Comparison of ENCODE assay signal across 8 mouse cellular contexts in the genomic region with DNA sequence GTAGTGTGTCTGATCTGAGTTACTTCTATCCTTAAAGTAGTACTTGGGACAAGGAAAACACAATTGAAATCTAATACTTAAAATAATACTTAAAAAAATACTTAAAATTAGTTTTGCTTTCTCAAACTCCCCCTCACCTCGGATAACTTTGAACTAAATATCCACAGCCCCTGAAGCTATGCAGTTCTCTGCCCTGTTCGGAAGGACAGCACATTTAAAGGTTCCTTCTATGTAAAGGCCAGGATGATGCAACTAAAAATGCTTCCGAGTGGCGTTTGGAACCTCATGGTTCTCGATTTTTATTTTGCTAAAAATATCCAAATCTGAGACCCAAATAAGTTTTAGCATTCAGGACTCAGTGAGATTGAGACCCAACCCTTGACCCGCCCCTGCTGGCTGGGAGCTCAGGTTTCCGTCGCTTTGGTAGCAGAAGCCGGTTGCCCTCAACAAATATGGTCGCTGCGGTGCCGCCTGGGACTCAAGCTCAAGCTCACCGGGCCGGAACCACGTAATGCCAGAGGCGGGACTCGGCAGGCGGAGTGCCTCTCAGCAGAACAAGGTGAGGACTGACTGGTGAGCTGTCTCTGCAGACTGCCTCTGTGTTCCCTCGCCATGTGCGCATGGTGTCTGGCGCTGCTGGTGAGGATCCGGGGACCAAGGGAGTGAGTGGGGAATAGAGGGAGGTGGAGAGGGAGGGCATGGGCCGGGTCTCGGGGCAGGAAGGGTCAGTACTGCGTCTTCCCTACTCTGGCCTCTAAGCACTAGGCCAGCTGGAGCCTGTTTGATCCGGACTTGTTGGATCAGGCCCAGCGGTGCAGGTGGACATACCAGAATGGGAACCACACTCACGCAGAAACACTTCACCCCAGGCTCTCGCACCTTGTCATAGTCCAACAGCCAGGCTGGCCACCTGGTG. TPM values are rescaled to one million over a fixed set of nuclear protein-coding genes. Genes with fewer than 3 reads are reported as not detected.
DNase-seq lines count a peak whose midpoint lies in the region; ATAC-seq and TF ChIP-seq lines count a peak whose summit lies in the region.

AW209491 (plus strand) TSS at position 429 of the 916 bp plus-strand sequence.

- TF ChIP-seq EP300 in liver, embryonic 14.5 days (IDR thresholded peaks at IDR 0.05; ENCODE audit: low read depth) = no peak
- TF ChIP-seq EP300 in stomach, postnatal 0 days (optimal IDR thresholded peaks at IDR 0.05) = no peak

- H3K27ac ChIP-seq in forebrain, embryonic 10.5 days = peak within 1 kb of the TSS; percentile 91
- H3K27ac ChIP-seq in heart, embryonic 15.5 days = peak within 1 kb of the TSS; percentile 69
- no peak within 1 kb of the TSS for H3K27ac ChIP-seq in liver, embryonic 14.5 days
- H3K27ac ChIP-seq in neural tube, embryonic 11.5 days (ENCODE audit: low read depth, low read length) = 0 out of 2 replicates have a peak within 1 kb of the TSS, but pooled peaks have one; percentile 6
- H3K27ac ChIP-seq in stomach, postnatal 0 days (replicated peaks) = peak within 1 kb of the TSS; percentile 76

- peaks cover 18% of the 10 kb centered on the region for H3K4me1 ChIP-seq in forebrain, embryonic 10.5 days
- peaks cover 7% of the 10 kb centered on the region for H3K4me1 ChIP-seq in heart, embryonic 15.5 days (replicated peaks)
- peaks cover 3% of the 10 kb centered on the region in 2 experiments; a peak in 1 of 4 replicates for H3K4me1 ChIP-seq in liver, embryonic 14.5 days (replicated peaks; ENCODE audit: control insufficient read depth in 2 of 2, insufficient read depth in 2 of 2, low read length in 1 of 2)
- 0 out of 2 replicates have a peak, but pooled peaks cover 3% of the 10 kb centered on the region for H3K4me1 ChIP-seq in neural tube, embryonic 11.5 days (ENCODE audit: control insufficient read depth, insufficient read depth, low read length)
- no peaks in the 10 kb centered on the region for H3K4me1 ChIP-seq in stomach, postnatal 0 days (replicated peaks; ENCODE audit: control insufficient read depth, insufficient read depth)

- peaks cover 43% of the 10 kb centered on the region for H3K36me3 ChIP-seq in forebrain, embryonic 10.5 days (replicated peaks)
- H3K36me3 ChIP-seq in heart, embryonic 15.5 days = peaks cover 29% of the 10 kb centered on the region
- peaks cover 25% of the 10 kb centered on the region for H3K36me3 ChIP-seq in liver, embryonic 14.5 days (replicated peaks; ENCODE audit: control insufficient read depth, insufficient read depth, low read depth)
- H3K36me3 ChIP-seq in neural tube, embryonic 11.5 days (ENCODE audit: control insufficient read depth, insufficient read depth, low read length) = peaks cover 2% of the 10 kb centered on the region; the same call in 1 of the 2 replicates
- no peaks in the 10 kb centered on the region for H3K36me3 ChIP-seq in stomach, postnatal 0 days (ENCODE audit: control insufficient read depth, insufficient read depth, low read length)

- peak; percentile 97 for ATAC-seq in heart, embryonic 15.5 days (replicated peaks; ENCODE audit: insufficient number of reproducible peaks, insufficient read depth, low FRiP score, low read depth)
- peak; percentile 92 for ATAC-seq in liver, embryonic 14.5 days (ENCODE audit: insufficient read depth)
- ATAC-seq in neural tube, embryonic 11.5 days (ENCODE audit: insufficient read depth, low FRiP score, low TSS enrichment) = peak; percentile 90
- peak; percentile 99 for ATAC-seq in stomach, postnatal 0 days (ENCODE audit: low FRiP score, low TSS enrichment)

- no peaks in the 10 kb centered on the region for H3K9me3 ChIP-seq in forebrain, embryonic 10.5 days
- H3K9me3 ChIP-seq in heart, embryonic 15.5 days (replicated peaks) = no peaks in the 10 kb centered on the region
- H3K9me3 ChIP-seq in liver, embryonic 14.5 days (ENCODE audit: control insufficient read depth, low read length) = no peaks in the 10 kb centered on the region
- no peaks in the 10 kb centered on the region for H3K9me3 ChIP-seq in neural tube, embryonic 11.5 days (ENCODE audit: control insufficient read depth, low read length)
- no peaks in the 10 kb centered on the region for H3K9me3 ChIP-seq in stomach, postnatal 0 days (ENCODE audit: control insufficient read depth, low read length)

- peak within 1 kb of the TSS; percentile 63 for H3K9ac ChIP-seq in heart, embryonic 15.5 days
- H3K9ac ChIP-seq in liver, embryonic 14.5 days (replicated peaks) = peak within 1 kb of the TSS; percentile 82
- H3K9ac ChIP-seq in neural tube, embryonic 11.5 days (ENCODE audit: low read length) = peak within 1 kb of the TSS; percentile 80
- peak within 1 kb of the TSS; percentile 73 for H3K9ac ChIP-seq in stomach, postnatal 0 days (ENCODE audit: low read length)

- H3K4me2 ChIP-seq in heart, embryonic 15.5 days = peak within 1 kb of the TSS; percentile 77
- peak within 1 kb of the TSS; percentile 79 for H3K4me2 ChIP-seq in liver, embryonic 14.5 days (ENCODE audit: low read depth)
- H3K4me2 ChIP-seq in neural tube, embryonic 11.5 days (ENCODE audit: low read depth) = peak within 1 kb of the TSS; percentile 71
- peak within 1 kb of the TSS; percentile 62 for H3K4me2 ChIP-seq in stomach, postnatal 0 days (replicated peaks; ENCODE audit: low read depth)

- peak within 1 kb of the TSS; percentile 75 for H3K4me3 ChIP-seq in forebrain, embryonic 10.5 days
- peak within 1 kb of the TSS; percentile 62 for H3K4me3 ChIP-seq in heart, embryonic 15.5 days
- peak within 1 kb of the TSS; percentile 59 to 67 for H3K4me3 ChIP-seq in liver, embryonic 14.5 days (ENCODE audit: insufficient read depth in 1 of 2, low read depth in 2 of 2, low read length in 2 of 2)
- H3K4me3 ChIP-seq in neural tube, embryonic 11.5 days (ENCODE audit: low read depth, low read length) = peak within 1 kb of the TSS; percentile 63
- peak within 1 kb of the TSS; percentile 61 for H3K4me3 ChIP-seq in stomach, postnatal 0 days (ENCODE audit: low read depth, low read length)

- WGBS in forebrain, embryonic 10.5 days = 2% methylated on average over 29 of the region's 29 CpGs
- WGBS in heart, embryonic 15.5 days = 1% methylated on average over 29 of the region's 29 CpGs
- 1% methylated on average over 29 of the region's 29 CpGs for WGBS in liver, embryonic 14.5 days (ENCODE audit: insufficient replicate concordance)
- WGBS in neural tube, embryonic 11.5 days = 2% methylated on average over 29 of the region's 29 CpGs
- WGBS in stomach, postnatal 0 days = 1% methylated on average over 29 of the region's 29 CpGs

- DNase-seq in CD8-positive naive resting alpha-beta T cell, adult 2 months (ENCODE audit: low read depth in 2 of 2, low spot score in 2 of 2) = peak; percentile 90 to 91
- DNase-seq in c-Kit-positive CD71-negative TER-119-negative erythroid progenitor cells, embryonic 14.5 days (ENCODE audit: low read depth) = peak; percentile 86
- DNase-seq in forebrain, embryonic 10.5 days (ENCODE audit: extremely low spot score, low spot score) = peak; percentile 92
- peak; percentile 98 for DNase-seq in kidney, postnatal 25 days
- DNase-seq in liver, embryonic 14.5 days (ENCODE audit: low read depth in 3 of 3, low spot score in 3 of 3) = peak; percentile 77 to 80 (median 79)
- DNase-seq in neural tube, embryonic 11.5 days (ENCODE audit: low spot score) = peak; percentile 92
- peak; percentile 96 for DNase-seq in stomach, postnatal 0 days (ENCODE audit: low spot score)

- no peaks in the 10 kb centered on the region for H3K27me3 ChIP-seq in forebrain, embryonic 10.5 days (ENCODE audit: poor library complexity, severe bottlenecking)
- H3K27me3 ChIP-seq in heart, embryonic 15.5 days = no peaks in the 10 kb centered on the region
- no peaks in the 10 kb centered on the region for H3K27me3 ChIP-seq in liver, embryonic 14.5 days (ENCODE audit: control insufficient read depth, insufficient read depth, low read length)
- H3K27me3 ChIP-seq in neural tube, embryonic 11.5 days (ENCODE audit: control insufficient read depth, insufficient read depth, low read length) = no peaks in the 10 kb centered on the region
- no peaks in the 10 kb centered on the region for H3K27me3 ChIP-seq in stomach, postnatal 0 days (ENCODE audit: control insufficient read depth, insufficient read depth, low read length)

- peak; percentile 30; the same call in 1 of the 2 replicates for TF ChIP-seq CTCF in liver, embryonic 14.5 days (IDR thresholded peaks at IDR 0.05; ENCODE audit: low read depth)
- TF ChIP-seq CTCF in stomach, postnatal 0 days (IDR thresholded peaks at IDR 0.05; ENCODE audit: low read depth) = peak; percentile 44

RNA-seq across cellular contexts. Expression of gene AW209491, which starts in this region (rescaled TPM):
- polyA plus RNA-seq in forebrain, embryonic 10.5 days (2016; fragmentation: Nextera tagmentation; extraction: Ambion mirVana) = 32.1 and 36.4 TPM in 2 replicates
- 16.4 and 19.1 TPM in 2 replicates for polyA plus RNA-seq in heart, embryonic 15.5 days (2015; fragmentation: Nextera tagmentation; extraction: Ambion mirVana)
- polyA plus RNA-seq in liver, embryonic 14.5 days (2012; rRNA removed) = 2.9 and 4.2 TPM in 2 replicates
- polyA plus RNA-seq in liver, embryonic 14.5 days (2014; fragmentation: Nextera tagmentation; extraction: Ambion mirVana) = 9.7 and 11.5 TPM in 2 replicates
- 25.3 and 29.6 TPM in 2 replicates for polyA plus RNA-seq in neural tube, embryonic 11.5 days (2014; fragmentation: Nextera tagmentation; extraction: Ambion mirVana)
- polyA plus RNA-seq in stomach, postnatal 0 days (2015; fragmentation: Nextera tagmentation; extraction: Ambion mirVana) = 17.8 and 19.9 TPM in 2 replicates
